Mouse (Mus musculus): Measurements from ENCODE around the gene Tubb3. TPM values are rescaled to one million over a fixed set of nuclear protein-coding genes. Genes with fewer than 3 reads are reported as not detected.

Gene Tubb3
- polyA plus RNA-seq, 1 experiment: 684 TPM

GRCm38 (mm10) chr8:123406786-123407185 lies 4.4 kb upstream of the Tubb3 start, which contains the start of gene Mc1r:
Gene Mc1r (plus strand): TSS chr8:123407107.
- 5% methylated on average over 4 of the region's 4 CpGs for WGBS
- peaks cover 19% of the 10 kb centered on the region for H3K4me1 ChIP-seq (ENCODE audit: control insufficient read depth, insufficient read depth, low read length)
- H3K27me3 ChIP-seq (ENCODE audit: control insufficient read depth, insufficient read depth, low read length): no peaks in the 10 kb centered on the region
- TF ChIP-seq POLR2A (IDR thresholded peaks at IDR 0.05; ENCODE audit: borderline replicate concordance, insufficient read depth, low read length): no peak
- TF ChIP-seq CTCF (IDR thresholded peaks at IDR 0.05; ENCODE audit: borderline replicate concordance, insufficient read depth, low read depth, low read length): peak; percentile 85
- H3K27ac ChIP-seq (ENCODE audit: insufficient read depth, low read length): no peak within 1 kb of the TSS
- DNase-seq: peak; percentile 66 to 80
- H3K4me3 ChIP-seq (replicated peaks; ENCODE audit: insufficient read depth, low read depth, low read length): no peak within 1 kb of the TSS

DNA sequence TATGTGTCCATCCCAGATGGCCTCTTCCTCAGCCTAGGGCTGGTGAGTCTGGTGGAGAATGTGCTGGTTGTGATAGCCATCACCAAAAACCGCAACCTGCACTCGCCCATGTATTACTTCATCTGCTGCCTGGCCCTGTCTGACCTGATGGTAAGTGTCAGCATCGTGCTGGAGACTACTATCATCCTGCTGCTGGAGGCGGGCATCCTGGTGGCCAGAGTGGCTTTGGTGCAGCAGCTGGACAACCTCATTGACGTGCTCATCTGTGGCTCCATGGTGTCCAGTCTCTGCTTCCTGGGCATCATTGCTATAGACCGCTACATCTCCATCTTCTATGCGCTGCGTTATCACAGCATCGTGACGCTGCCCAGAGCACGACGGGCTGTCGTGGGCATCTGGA lies 3.6 kb upstream of the Tubb3 start:
- no peaks in the 10 kb centered on the region for H3K27me3 ChIP-seq (ENCODE audit: control insufficient read depth, insufficient read depth, low read length)
- peaks cover 19% of the 10 kb centered on the region for H3K4me1 ChIP-seq (ENCODE audit: control insufficient read depth, insufficient read depth, low read length)
- H3K4me3 ChIP-seq (replicated peaks; ENCODE audit: insufficient read depth, low read depth, low read length): no peak overlapping the region
- H3K27ac ChIP-seq (ENCODE audit: insufficient read depth, low read length): no peak overlapping the region
- WGBS: 73% methylated on average over 13 of the region's 13 CpGs
- DNase-seq: no peak
- no peak for TF ChIP-seq POLR2A (IDR thresholded peaks at IDR 0.05; ENCODE audit: borderline replicate concordance, insufficient read depth, low read length)
- TF ChIP-seq CTCF (IDR thresholded peaks at IDR 0.05; ENCODE audit: borderline replicate concordance, insufficient read depth, low read depth, low read length): no peak

GRCm38 (mm10) chr8:123408586-123409544 lies 2.4 kb upstream of the Tubb3 start:
- TF ChIP-seq POLR2A (IDR thresholded peaks at IDR 0.05; ENCODE audit: borderline replicate concordance, insufficient read depth, low read length): no peak
- TF ChIP-seq CTCF (IDR thresholded peaks at IDR 0.05; ENCODE audit: borderline replicate concordance, insufficient read depth, low read depth, low read length): no peak
- H3K4me3 ChIP-seq (replicated peaks; ENCODE audit: insufficient read depth, low read depth, low read length): no peak overlapping the region
- H3K27ac ChIP-seq (ENCODE audit: insufficient read depth, low read length): no peak overlapping the region
- H3K4me1 ChIP-seq (ENCODE audit: control insufficient read depth, insufficient read depth, low read length): peaks cover 24% of the 10 kb centered on the region
- 74% methylated on average over 9 of the region's 9 CpGs for WGBS
- DNase-seq: no peak
- H3K27me3 ChIP-seq (ENCODE audit: control insufficient read depth, insufficient read depth, low read length): no peaks in the 10 kb centered on the region

DNA sequence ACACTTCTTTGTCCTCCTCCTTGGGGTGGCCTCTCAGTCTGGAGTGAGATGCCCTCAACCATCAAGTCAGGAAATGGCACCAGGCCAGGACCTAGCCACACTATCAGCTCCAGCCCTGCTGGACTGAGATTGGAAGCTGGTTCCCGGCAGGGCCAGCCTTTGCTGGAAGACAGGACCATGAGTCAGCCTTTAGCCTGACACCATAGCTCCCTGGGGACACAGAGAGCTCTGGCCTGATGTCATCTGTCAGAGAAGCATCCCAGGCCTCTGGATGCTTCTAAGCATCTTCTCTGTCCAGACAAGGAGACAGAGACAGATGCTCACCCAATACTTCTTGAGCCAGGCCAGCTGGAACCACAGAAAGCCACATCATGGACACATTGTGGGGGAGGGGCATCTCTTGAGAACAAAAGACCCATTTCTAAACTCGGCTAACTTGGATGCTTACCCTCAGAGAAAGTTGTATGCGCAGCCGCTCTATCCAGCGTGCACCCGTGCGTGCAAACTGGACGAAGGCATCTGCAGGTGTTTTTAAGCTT lies 1.1 kb upstream of the Tubb3 start:
- H3K27me3 ChIP-seq (ENCODE audit: control insufficient read depth, insufficient read depth, low read length): no peaks in the 10 kb centered on the region
- 24% methylated on average over 8 of the region's 8 CpGs for WGBS
- peaks cover 27% of the 10 kb centered on the region for H3K4me1 ChIP-seq (ENCODE audit: control insufficient read depth, insufficient read depth, low read length)
- peak; percentile 61 to 63 for DNase-seq
- TF ChIP-seq CTCF (IDR thresholded peaks at IDR 0.05; ENCODE audit: borderline replicate concordance, insufficient read depth, low read depth, low read length): no peak
- no peak for TF ChIP-seq POLR2A (IDR thresholded peaks at IDR 0.05; ENCODE audit: borderline replicate concordance, insufficient read depth, low read length)
- H3K4me3 ChIP-seq (replicated peaks; ENCODE audit: insufficient read depth, low read depth, low read length): peak overlapping the region; percentile 81
- peak overlapping the region; percentile 36; the same call in 1 of the 2 replicates for H3K27ac ChIP-seq (ENCODE audit: insufficient read depth, low read length)

DNA sequence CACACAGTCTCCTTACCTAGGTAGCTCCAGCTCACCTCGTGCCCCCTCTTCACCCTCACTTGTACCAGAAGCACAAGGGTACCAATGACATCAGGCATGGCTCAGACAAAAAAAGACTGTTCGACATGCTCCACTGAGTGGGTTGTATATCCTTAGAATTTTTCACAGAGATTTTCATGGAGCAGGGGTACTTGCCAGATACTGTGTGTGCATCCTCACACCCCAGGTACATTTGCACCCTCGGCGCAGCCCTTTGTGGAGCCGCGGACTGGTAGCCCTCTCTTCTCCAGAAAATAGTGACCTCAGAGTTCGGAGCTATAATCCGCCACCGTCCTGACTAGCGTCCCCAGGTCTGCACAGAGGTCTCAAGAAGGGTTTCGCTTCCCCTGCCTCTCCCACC lies 436 bp upstream of the Tubb3 start:
- no peak for TF ChIP-seq POLR2A (IDR thresholded peaks at IDR 0.05; ENCODE audit: borderline replicate concordance, insufficient read depth, low read length)
- no peak for TF ChIP-seq CTCF (IDR thresholded peaks at IDR 0.05; ENCODE audit: borderline replicate concordance, insufficient read depth, low read depth, low read length)
- Histone ChIP-seq H3K27ac (ENCODE audit: insufficient read depth, low read length) (peak overlapping the region; percentile 67), H3K4me1 (ENCODE audit: control insufficient read depth, insufficient read depth, low read length) (peaks cover 27% of the 10 kb centered on the region), H3K4me3 (replicated peaks; ENCODE audit: insufficient read depth, low read depth, low read length) (peak overlapping the region; percentile 81), H3K27me3 (ENCODE audit: control insufficient read depth, insufficient read depth, low read length) (no peaks in the 10 kb centered on the region)
- WGBS: under 1% methylated on average over 11 of the region's 11 CpGs
- DNase-seq: peak in 1 of 2 experiments; percentile 51

- WGBS: 3% methylated on average over 16 of the region's 16 CpGs
- DNase-seq: peak in 1 of 2 experiments; percentile 43
- Histone ChIP-seq H3K27me3 (ENCODE audit: control insufficient read depth, insufficient read depth, low read length) (no peaks in the 10 kb centered on the region), H3K27ac (ENCODE audit: insufficient read depth, low read length) (peak overlapping the region; percentile 71), H3K4me3 (replicated peaks; ENCODE audit: insufficient read depth, low read depth, low read length) (peak overlapping the region; percentile 81), H3K4me1 (ENCODE audit: control insufficient read depth, insufficient read depth, low read length) (peaks cover 27% of the 10 kb centered on the region)
- TF ChIP-seq POLR2A (IDR thresholded peaks at IDR 0.05; ENCODE audit: borderline replicate concordance, insufficient read depth, low read length) (no peak), CTCF (IDR thresholded peaks at IDR 0.05; ENCODE audit: borderline replicate concordance, insufficient read depth, low read depth, low read length) (no peak)
Measured at GRCm38 (mm10) chr8:123411781-123412327, 630 bp downstream of the Tubb3 start.

- peaks cover 25% of the 10 kb centered on the region for H3K4me1 ChIP-seq (ENCODE audit: control insufficient read depth, insufficient read depth, low read length)
- H3K27me3 ChIP-seq (ENCODE audit: control insufficient read depth, insufficient read depth, low read length): no peaks in the 10 kb centered on the region
- DNase-seq: peak; percentile 63 to 77
- H3K4me3 ChIP-seq (replicated peaks; ENCODE audit: insufficient read depth, low read depth, low read length): peak overlapping the region; percentile 81
- 3% methylated on average over 12 of the region's 12 CpGs for whole genome bisulfite sequencing
- H3K27ac ChIP-seq (ENCODE audit: insufficient read depth, low read length): 0 out of 2 replicates have a peak overlapping the region, but pooled peaks have one; percentile 71
- TF ChIP-seq CTCF (IDR thresholded peaks at IDR 0.05; ENCODE audit: borderline replicate concordance, insufficient read depth, low read depth, low read length): no peak
- TF ChIP-seq POLR2A (IDR thresholded peaks at IDR 0.05; ENCODE audit: borderline replicate concordance, insufficient read depth, low read length): peak; percentile 28; the same call in 1 of the 2 replicates
Measured at GRCm38 (mm10) chr8:123412560-123413170, 1.4 kb downstream of the Tubb3 start.
